Mouse (Mus musculus) hindbrain, postnatal 0 days (tissue): ENCODE measurements around the gene Lca5. TPM values are rescaled to one million over a fixed set of nuclear protein-coding genes. Genes with fewer than 3 reads are reported as not detected.
A peak's percentile ranks its signal among the peaks of the same experiment; 100 is the strongest.

Experiments used
- ATAC-seq: fragments of 200-750 bp; cut with Nextera tagmentation; 2 replicates; pipeline ENCODE4 v1.8.0; 2017; ENCODE audit warnings: mild to moderate bottlenecking, moderate TSS enrichment, moderate library complexity
- DNase-seq: peaks from one replicate; pipeline ENCODE4 v3.0.0-alpha.2; 2015; ENCODE audit warnings: low spot score
- H3K27ac ChIP-seq: fragments of 300-500 bp; sonication (generic); 2 replicates; pipeline ENCODE4 v1.5.1; 2014; ENCODE audit warnings: mild to moderate bottlenecking
- H3K27me3 ChIP-seq: fragments of 300-500 bp; sonication (generic); 2 replicates; pipeline ENCODE4 v1.6.1; 2014; ENCODE audit warnings: low read length, mixed read lengths; ENCODE audit not compliant: insufficient read depth
- H3K36me3 ChIP-seq: fragments of 300-500 bp; sonication (generic); 2 replicates; pipeline ENCODE4 v1.6.1; 2014; ENCODE audit warnings: low read length, mixed read lengths; ENCODE audit not compliant: insufficient read depth
- H3K4me1 ChIP-seq: fragments of 300-500 bp; sonication (generic); 2 replicates; pipeline ENCODE4 v1.6.1; 2014; ENCODE audit warnings: antibody characterized with exemption, low read length, mixed read lengths; ENCODE audit not compliant: insufficient read depth
- H3K4me2 ChIP-seq: fragments of 300-500 bp; sonication (generic); 2 replicates; pipeline ENCODE4 v1.6.1; 2014; ENCODE audit warnings: low read depth, mild to moderate bottlenecking, low read length, moderate library complexity, mixed read lengths
- H3K4me3 ChIP-seq: fragments of 300-500 bp; sonication (generic); 2 replicates; pipeline ENCODE4 v1.5.1; 2014; ENCODE audit warnings: low read length
- H3K9ac ChIP-seq: fragments of 300-500 bp; sonication (generic); replicated peaks from 2 replicates; pipeline ENCODE4 v1.6.1; 2014; ENCODE audit warnings: mild to moderate bottlenecking, low read length, moderate library complexity, mixed read lengths
- H3K9me3 ChIP-seq: fragments of 300-500 bp; sonication (generic); 2 replicates; pipeline ENCODE4 v1.6.1; 2016; ENCODE audit warnings: low read length, mixed read lengths
- CTCF ChIP-seq: IDR thresholded peaks from 2 replicates; pipeline ENCODE4 v1.5.1; 2016; ENCODE audit warnings: antibody characterized with exemption, control low read depth, low read depth
- WGBS: fragments of 180-500 bp; shearing (Covaris S2); extraction: QIAGEN DNeasy Blood & Tissue Kit; methylation state at CpG from one replicate; pipeline ENCODE4 v1.1.7; 2014; 5-methylcytosine and 5-hydroxymethylcytosine counted together
- polyA plus RNA-seq: library from polyadenylated mRNA; unstranded; fragments of >200 nt; fragmentation: Nextera tagmentation; extraction: Ambion mirVana; gene quantifications from 2 replicates; pipeline ENCODE4 v1.2.1, GENCODE M21; 2015
- total RNA-seq: library from RNA; depleted of rRNA; stranded (reverse); fragments of >200 nt; gene quantifications from 2 replicates; pipeline ENCODE4 v1.2.3, GENCODE M21; 2014

Lca5 gene
- total and polyA plus RNA-seq, 2 experiments from 2014 or later = 12.7 TPM

- TF ChIP-seq CTCF = no peak
- Histone ChIP-seq H3K9ac (no peak overlapping the region), H3K27ac (no peak overlapping the region), H3K4me3 (no peak overlapping the region), H3K27me3 (no peaks in the 10 kb centered on the region), H3K4me2 (no peak overlapping the region), H3K4me1 (no peaks in the 10 kb centered on the region), H3K36me3 (peaks cover 8% of the 10 kb centered on the region), H3K9me3 (no peaks in the 10 kb centered on the region)
- DNase-seq = no peak
- 85% methylated on average over 4 of the region's 4 CpGs for WGBS
- no peak for ATAC-seq
These were observed 13.0 kb downstream of the Lca5 start for GRCm38 (mm10) chr9:83427926-83428325.

GRCm38 (mm10) chr9:83418965-83419364 is 22.0 kb downstream of the Lca5 start:
- peaks cover 18% of the 10 kb centered on the region for H3K36me3 ChIP-seq
- ATAC-seq (no peak), DNase-seq (no peak)
- H3K9me3 ChIP-seq = no peaks in the 10 kb centered on the region
- H3K4me2 ChIP-seq = no peak overlapping the region
- H3K27me3 ChIP-seq = no peaks in the 10 kb centered on the region
- WGBS = 86% methylated on average over 5 of the region's 5 CpGs
- H3K27ac ChIP-seq = no peak overlapping the region
- TF ChIP-seq CTCF = no peak
- no peak overlapping the region for H3K9ac ChIP-seq
- H3K4me3 ChIP-seq = no peak overlapping the region
- no peaks in the 10 kb centered on the region for H3K4me1 ChIP-seq

GRCm38 (mm10) chr9:83413046-83413445 is 27.9 kb downstream of the Lca5 start:
- H3K27ac ChIP-seq = no peak overlapping the region
- H3K9ac ChIP-seq = no peak overlapping the region
- H3K36me3 ChIP-seq = peaks cover 4% of the 10 kb centered on the region; the same call in 1 of the 2 replicates
- TF ChIP-seq CTCF = peak; percentile 41
- H3K9me3 ChIP-seq = no peaks in the 10 kb centered on the region
- WGBS = 75% methylated on average over 10 of the region's 10 CpGs
- no peak overlapping the region for H3K4me2 ChIP-seq
- ATAC-seq (no peak), DNase-seq (no peak)
- H3K4me1 ChIP-seq = no peaks in the 10 kb centered on the region
- no peaks in the 10 kb centered on the region for H3K27me3 ChIP-seq
- no peak overlapping the region for H3K4me3 ChIP-seq

- Histone ChIP-seq H3K27me3 (no peaks in the 10 kb centered on the region), H3K9ac (no peak overlapping the region), H3K4me1 (no peaks in the 10 kb centered on the region), H3K27ac (no peak overlapping the region), H3K9me3 (no peaks in the 10 kb centered on the region), H3K4me2 (no peak overlapping the region), H3K4me3 (no peak overlapping the region), H3K36me3 (no peaks in the 10 kb centered on the region)
- DNase-seq (no peak), ATAC-seq (no peak)
- 81% methylated on average over 7 of the region's 7 CpGs for WGBS
- TF ChIP-seq CTCF = no peak
These were observed 35.8 kb downstream of the Lca5 start for GRCm38 (mm10) chr9:83405150-83405549.

GRCm38 (mm10) chr9:83400783-83401182 is 40.1 kb downstream of the Lca5 start:
- Histone ChIP-seq H3K27ac (no peak overlapping the region), H3K9ac (no peak overlapping the region), H3K36me3 (no peaks in the 10 kb centered on the region), H3K9me3 (no peaks in the 10 kb centered on the region), H3K4me1 (no peaks in the 10 kb centered on the region), H3K4me2 (no peak overlapping the region), H3K4me3 (no peak overlapping the region), H3K27me3 (no peaks in the 10 kb centered on the region)
- TF ChIP-seq CTCF = no peak
- WGBS = 59% methylated on average over 3 of the region's 3 CpGs
- no peak for DNase-seq
- ATAC-seq = no peak

GRCm38 (mm10) chr9:83399414-83399813 is 41.5 kb downstream of the Lca5 start:
- Histone ChIP-seq H3K9me3 (no peaks in the 10 kb centered on the region), H3K9ac (no peak overlapping the region), H3K4me2 (no peak overlapping the region), H3K27me3 (no peaks in the 10 kb centered on the region), H3K36me3 (0 out of 2 replicates have a peak, but pooled peaks cover 10% of the 10 kb centered on the region), H3K4me1 (no peaks in the 10 kb centered on the region), H3K4me3 (no peak overlapping the region), H3K27ac (no peak overlapping the region)
- ATAC-seq (no peak), DNase-seq (no peak)
- WGBS = 84% methylated on average over 7 of the region's 7 CpGs
- TF ChIP-seq CTCF = no peak

GRCm38 (mm10) chr9:83398260-83398659 is 42.7 kb downstream of the Lca5 start:
- no peak for DNase-seq
- Histone ChIP-seq H3K27me3 (no peaks in the 10 kb centered on the region), H3K36me3 (0 out of 2 replicates have a peak, but pooled peaks cover 12% of the 10 kb centered on the region), H3K4me2 (no peak overlapping the region), H3K9me3 (no peaks in the 10 kb centered on the region), H3K27ac (no peak overlapping the region), H3K9ac (no peak overlapping the region), H3K4me1 (no peaks in the 10 kb centered on the region), H3K4me3 (no peak overlapping the region)
- no peak for TF ChIP-seq CTCF
- 63% methylated on average over 6 of the region's 6 CpGs for WGBS
- no peak for ATAC-seq
